Mouse (Mus musculus) megakaryocyte, embryonic 14.5 days (primary cell): Measurements from ENCODE around the gene Tmem119.

Experiments
- FLI1 ChIP-seq: IDR thresholded peaks from 2 replicates; pipeline ENCODE4 v1.6.1; 2012; ENCODE audit warnings: low read length, inconsistent platforms, mixed read lengths
- GATA1 ChIP-seq: IDR thresholded peaks from 3 replicates; pipeline ENCODE4 v1.6.1; 2012; ENCODE audit warnings: mixed read lengths, low read length, inconsistent platforms, borderline replicate concordance

DNA sequence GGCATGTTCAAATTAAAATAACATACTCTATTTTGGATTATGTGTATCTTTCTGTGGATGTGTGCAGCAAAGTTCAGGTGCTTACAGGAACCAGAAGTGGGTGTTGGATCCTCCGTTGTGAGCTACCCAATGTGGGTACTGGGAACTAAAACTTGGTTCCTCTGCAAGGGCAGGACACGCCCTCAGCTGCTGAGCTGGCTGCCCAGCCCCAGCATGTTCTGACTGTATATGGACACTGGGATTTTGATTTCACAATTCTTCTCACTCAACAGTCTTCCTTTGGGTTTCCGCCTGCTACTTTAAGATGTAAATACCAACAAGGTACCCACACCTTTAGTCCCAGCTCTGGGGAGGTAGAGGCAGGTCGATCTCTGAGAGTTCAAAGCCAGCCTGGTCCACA lies 40.1 kb upstream of the Tmem119 start:
- TF ChIP-seq GATA1 (no peak), FLI1 (no peak)
